Comparison of ENCODE assay signal across 8 mouse cellular contexts in the genomic region with DNA sequence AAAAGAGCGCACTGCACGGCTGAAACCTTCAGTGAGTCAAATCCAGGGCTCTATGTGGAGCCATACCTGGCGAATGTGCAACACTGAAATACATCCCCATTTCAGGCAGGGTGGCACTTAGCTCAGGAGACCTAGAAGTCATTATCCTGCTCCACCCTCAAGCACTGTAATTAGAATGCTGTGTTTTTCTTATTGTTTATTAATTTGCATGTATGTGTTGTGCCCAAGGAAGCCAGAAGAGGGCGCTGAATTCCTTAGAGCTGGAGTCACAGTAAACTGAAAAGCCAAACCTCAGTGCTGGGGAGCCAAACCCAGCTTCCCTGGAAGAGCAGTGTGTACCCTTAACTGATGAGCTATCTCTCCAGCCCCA. TPM values are rescaled to one million over a fixed set of nuclear protein-coding genes. Genes with fewer than 3 reads are reported as not detected.
DNase-seq lines count a peak whose midpoint lies in the region; ATAC-seq and TF ChIP-seq lines count a peak whose summit lies in the region.

No protein-coding gene starts in this region.

- TF ChIP-seq EP300 in MEL (IDR thresholded peaks at IDR 0.05; ENCODE audit: low read depth in 1 of 2, low read length in 2 of 2) = no peak
- TF ChIP-seq EP300 in lung, postnatal 0 days (IDR thresholded peaks at IDR 0.05) = no peak

- H3K4me1 ChIP-seq in MEL (ENCODE audit: control insufficient read depth in 1 of 2, insufficient read depth in 2 of 2, low read length in 2 of 2) = peaks cover 8 to 33% of the 10 kb centered on the region in 2 experiments
- H3K4me1 ChIP-seq in forebrain, embryonic 12.5 days = peaks cover 16% of the 10 kb centered on the region
- H3K4me1 ChIP-seq in hindbrain, embryonic 12.5 days = peaks cover 24% of the 10 kb centered on the region
- peaks cover 8% of the 10 kb centered on the region; the same call in 1 of the 2 replicates for H3K4me1 ChIP-seq in lung, postnatal 0 days (ENCODE audit: insufficient read depth, low read depth, low read length)

- H3K36me3 ChIP-seq in MEL (ENCODE audit: control insufficient read depth in 1 of 2, insufficient read depth in 2 of 2, low read length in 2 of 2) = peaks cover 0 to 28% of the 10 kb centered on the region in 2 experiments; a peak in 2 of 4 replicates
- peaks cover 11% of the 10 kb centered on the region for H3K36me3 ChIP-seq in forebrain, embryonic 12.5 days (replicated peaks)
- H3K36me3 ChIP-seq in hindbrain, embryonic 12.5 days = peaks cover 11% of the 10 kb centered on the region
- H3K36me3 ChIP-seq in lung, postnatal 0 days (ENCODE audit: insufficient read depth, low read length) = peaks cover 13% of the 10 kb centered on the region

- H3K4me2 ChIP-seq in forebrain, embryonic 12.5 days = peak overlapping the region; percentile 58
- H3K4me2 ChIP-seq in hindbrain, embryonic 12.5 days (replicated peaks) = peak overlapping the region; percentile 94
- peak overlapping the region; percentile 57 for H3K4me2 ChIP-seq in lung, postnatal 0 days (replicated peaks; ENCODE audit: low read depth, low read length)

- TF ChIP-seq POLR2A in MEL (IDR thresholded peaks at IDR 0.05; ENCODE audit: control insufficient read depth in 1 of 2, insufficient read depth in 1 of 2, low read depth in 1 of 2, low read length in 2 of 2, poor library complexity in 1 of 2) = no peak

- TF ChIP-seq CTCF in MEL (IDR thresholded peaks at IDR 0.05 in 2 of 3, conservative IDR thresholded peaks at IDR 0.05 in 1 of 3; ENCODE audit: control insufficient read depth in 1 of 3, insufficient read depth in 1 of 3, low read depth in 2 of 3, low read length in 3 of 3, poor library complexity in 1 of 3, severe bottlenecking in 1 of 3) = peak; percentile 61 to 85 (median 73)
- peak; percentile 83 for TF ChIP-seq CTCF in lung, postnatal 0 days (IDR thresholded peaks at IDR 0.05)

- TF ChIP-seq RAD21 in MEL (IDR thresholded peaks at IDR 0.05; ENCODE audit: low read depth, low read length) = peak; percentile 78

- no peaks in the 10 kb centered on the region for H3K9me3 ChIP-seq in MEL (replicated peaks; ENCODE audit: insufficient read depth, low read length)
- no peaks in the 10 kb centered on the region for H3K9me3 ChIP-seq in forebrain, embryonic 12.5 days
- no peaks in the 10 kb centered on the region for H3K9me3 ChIP-seq in hindbrain, embryonic 12.5 days (replicated peaks)
- H3K9me3 ChIP-seq in lung, postnatal 0 days (ENCODE audit: low read length) = no peaks in the 10 kb centered on the region

- ATAC-seq in forebrain, embryonic 12.5 days (ENCODE audit: low FRiP score) = no peak
- no peak for ATAC-seq in hindbrain, embryonic 12.5 days (ENCODE audit: low FRiP score)
- no peak for ATAC-seq in lung, postnatal 0 days

- H3K4me3 ChIP-seq in MEL (ENCODE audit: control insufficient read depth in 1 of 2, insufficient read depth in 1 of 2, low read depth in 2 of 2, low read length in 2 of 2) = peak overlapping the region; percentile 50 to 62
- peak overlapping the region; percentile 29 for H3K4me3 ChIP-seq in forebrain, embryonic 12.5 days (replicated peaks)
- H3K4me3 ChIP-seq in hindbrain, embryonic 12.5 days = peak overlapping the region; percentile 20
- 0 out of 2 replicates have a peak overlapping the region, but pooled peaks have one; percentile 16 for H3K4me3 ChIP-seq in lung, postnatal 0 days (ENCODE audit: low read depth, low read length)

- peak; percentile 93 for DNase-seq in MEL (ENCODE audit: low read depth, low spot score)
- peak; percentile 77 for DNase-seq in c-Kit-positive CD71-negative TER-119-negative erythroid progenitor cells, embryonic 14.5 days (ENCODE audit: low read depth)
- DNase-seq in layer of hippocampus, postnatal 14 days (ENCODE audit: low spot score in 2 of 2) = peak; percentile 66 to 84
- peak; percentile 80 for DNase-seq in lung, postnatal 0 days (ENCODE audit: low spot score)
- peak; percentile 86 for DNase-seq in retina, embryonic 14.5 days (ENCODE audit: low spot score)
- peak; percentile 51 to 62 for DNase-seq in urinary bladder, postnatal 36 days (ENCODE audit: low spot score in 2 of 2)

- peaks cover 7% of the 10 kb centered on the region for H3K79me2 ChIP-seq in MEL (ENCODE audit: control insufficient read depth, insufficient read depth, low read length, poor library complexity)

- H3K27ac ChIP-seq in MEL (ENCODE audit: control insufficient read depth, low read depth, low read length) = peak overlapping the region; percentile 65
- H3K27ac ChIP-seq in forebrain, embryonic 12.5 days = peak overlapping the region; percentile 69
- H3K27ac ChIP-seq in hindbrain, embryonic 12.5 days = peak overlapping the region; percentile 85
- H3K27ac ChIP-seq in lung, postnatal 0 days (ENCODE audit: low read length) = no peak overlapping the region

- H3K27me3 ChIP-seq in MEL (ENCODE audit: control insufficient read depth in 1 of 2, insufficient read depth in 2 of 2, low read length in 2 of 2) = no peaks in the 10 kb centered on the region
- peaks cover 3% of the 10 kb centered on the region; the same call in 1 of the 2 replicates for H3K27me3 ChIP-seq in forebrain, embryonic 12.5 days
- H3K27me3 ChIP-seq in hindbrain, embryonic 12.5 days = no peaks in the 10 kb centered on the region
- H3K27me3 ChIP-seq in lung, postnatal 0 days (replicated peaks; ENCODE audit: insufficient read depth, low read length) = no peaks in the 10 kb centered on the region

- peak overlapping the region; percentile 50 for H3K9ac ChIP-seq in MEL (ENCODE audit: control insufficient read depth, low read depth, low read length, poor library complexity, severe bottlenecking)
- peak overlapping the region; percentile 22; the same call in 1 of the 2 replicates for H3K9ac ChIP-seq in forebrain, embryonic 12.5 days
- peak overlapping the region; percentile 49 for H3K9ac ChIP-seq in hindbrain, embryonic 12.5 days
- no peak overlapping the region for H3K9ac ChIP-seq in lung, postnatal 0 days (replicated peaks; ENCODE audit: low read depth)

- whole genome bisulfite sequencing in forebrain, embryonic 12.5 days = 8% methylated on average over 4 of the region's 4 CpGs
- 17% methylated on average over 4 of the region's 4 CpGs for WGBS in hindbrain, embryonic 12.5 days
- 10% methylated on average over 4 of the region's 4 CpGs for WGBS in lung, postnatal 0 days

TF ChIP-seq in MEL, 35 proteins besides CTCF, POLR2A, EP300 and RAD21 (continues in another document):
- TF ChIP-seq ETS1 (IDR thresholded peaks at IDR 0.05; ENCODE audit: low read depth, low read length) (peak; percentile 27; the same call in 1 of the 2 replicates), ELF1 (IDR thresholded peaks at IDR 0.05; ENCODE audit: low read depth, low read length) (no peak), TCF12 (IDR thresholded peaks at IDR 0.05; ENCODE audit: low read depth, low read length) (peak; percentile 50), NELFE (IDR thresholded peaks at IDR 0.05; ENCODE audit: low read depth, low read length) (no peak), JUND (IDR thresholded peaks at IDR 0.05; ENCODE audit: low read depth, low read length) (0 out of 2 replicates have a peak, but pooled peaks have one; percentile 39)

RNA-seq across cellular contexts. Expression of a gene that starts 2.5 kb away (rescaled TPM):
- total RNA-seq in MEL (2012; rRNA removed) = 41.5 and 42.4 TPM in 2 replicates
- polyA plus RNA-seq in MEL (2012; ENCODE audit: insufficient read depth in 1 of 2, insufficient read length in 2 of 2, low read depth in 1 of 2, low replicate concordance in 2 of 2, missing spikeins in 1 of 2) = 10 to 100 TPM in 1 of 2 experiments, not detected in 1; 60.4 TPM
- polyA plus RNA-seq in forebrain, embryonic 12.5 days (2016; fragmentation: Nextera tagmentation; extraction: Ambion mirVana) = 86.1 and 90.2 TPM in 2 replicates
- polyA plus RNA-seq in hindbrain, embryonic 12.5 days (2016; fragmentation: Nextera tagmentation; extraction: Ambion mirVana) = 118 TPM in 2 replicates
- total RNA-seq in layer of hippocampus, postnatal 14 days (2021) = 100 to 1,000 TPM; 100 to 103 TPM
- polyA plus RNA-seq in lung, postnatal 0 days (2015; fragmentation: Nextera tagmentation; extraction: Ambion mirVana) = 112 and 113 TPM in 2 replicates

RNA-seq across cellular contexts. Expression of a gene that starts 41.6 kb away (rescaled TPM):
- 23.7 and 24.6 TPM in 2 replicates for total RNA-seq in MEL (2012; rRNA removed)
- 10 to 100 TPM; 65.8 to 66.0 TPM for polyA plus RNA-seq in MEL (2012; ENCODE audit: insufficient read depth in 1 of 2, insufficient read length in 2 of 2, low read depth in 1 of 2, low replicate concordance in 2 of 2, missing spikeins in 1 of 2)
- 13.3 and 14.7 TPM in 2 replicates for polyA plus RNA-seq in forebrain, embryonic 12.5 days (2016; fragmentation: Nextera tagmentation; extraction: Ambion mirVana)
- 21.6 and 25.8 TPM in 2 replicates for polyA plus RNA-seq in hindbrain, embryonic 12.5 days (2016; fragmentation: Nextera tagmentation; extraction: Ambion mirVana)
- total RNA-seq in layer of hippocampus, postnatal 14 days (2021) = 100 to 1,000 TPM; 108 to 110 TPM
- polyA plus RNA-seq in lung, postnatal 0 days (2015; fragmentation: Nextera tagmentation; extraction: Ambion mirVana) = 9.1 and 9.6 TPM in 2 replicates

RNA-seq across cellular contexts. Expression of a gene that starts 48.3 kb away (rescaled TPM):
- total RNA-seq in MEL (2012; rRNA removed) = 0.03 and 0.04 TPM in 2 replicates
- under 1 TPM in 1 of 2 experiments, not detected in 1; 0.46 TPM for polyA plus RNA-seq in MEL (2012; ENCODE audit: insufficient read depth in 1 of 2, insufficient read length in 2 of 2, low read depth in 1 of 2, low replicate concordance in 2 of 2, missing spikeins in 1 of 2)
- 0.73 and 1.1 TPM in 2 replicates for polyA plus RNA-seq in forebrain, embryonic 12.5 days (2016; fragmentation: Nextera tagmentation; extraction: Ambion mirVana)
- polyA plus RNA-seq in hindbrain, embryonic 12.5 days (2016; fragmentation: Nextera tagmentation; extraction: Ambion mirVana) = 1.7 and 2.0 TPM in 2 replicates
- 100 to 1,000 TPM; 719 to 736 TPM for total RNA-seq in layer of hippocampus, postnatal 14 days (2021)
- 0.04 and 0.32 TPM in 2 replicates for polyA plus RNA-seq in lung, postnatal 0 days (2015; fragmentation: Nextera tagmentation; extraction: Ambion mirVana)

RNA-seq across cellular contexts. Expression of a gene that starts 53.4 kb away (rescaled TPM):
- 49.7 and 57.2 TPM in 2 replicates for total RNA-seq in MEL (2012; rRNA removed)
- polyA plus RNA-seq in MEL (2012; ENCODE audit: insufficient read depth in 1 of 2, insufficient read length in 2 of 2, low read depth in 1 of 2, low replicate concordance in 2 of 2, missing spikeins in 1 of 2) = 10 to 100 TPM in 1 of 2 experiments, not detected in 1; 63.1 TPM
- 139 and 158 TPM in 2 replicates for polyA plus RNA-seq in forebrain, embryonic 12.5 days (2016; fragmentation: Nextera tagmentation; extraction: Ambion mirVana)
- polyA plus RNA-seq in hindbrain, embryonic 12.5 days (2016; fragmentation: Nextera tagmentation; extraction: Ambion mirVana) = 141 and 148 TPM in 2 replicates
- total RNA-seq in layer of hippocampus, postnatal 14 days (2021) = 10 to 100 TPM; 62.7 to 65.4 TPM
- polyA plus RNA-seq in lung, postnatal 0 days (2015; fragmentation: Nextera tagmentation; extraction: Ambion mirVana) = 99.5 and 110 TPM in 2 replicates

RNA-seq across cellular contexts. Expression of a gene that starts 57.0 kb away (rescaled TPM):
- 0.75 and 1.1 TPM in 2 replicates for total RNA-seq in MEL (2012; rRNA removed)
- 1 to 10 TPM in 1 of 2 experiments, not detected in 1; 1.3 TPM for polyA plus RNA-seq in MEL (2012; ENCODE audit: insufficient read depth in 1 of 2, insufficient read length in 2 of 2, low read depth in 1 of 2, low replicate concordance in 2 of 2, missing spikeins in 1 of 2)
- 0.86 and 2.2 TPM in 2 replicates for polyA plus RNA-seq in forebrain, embryonic 12.5 days (2016; fragmentation: Nextera tagmentation; extraction: Ambion mirVana)
- polyA plus RNA-seq in hindbrain, embryonic 12.5 days (2016; fragmentation: Nextera tagmentation; extraction: Ambion mirVana) = 1.2 and 2.2 TPM in 2 replicates
- total RNA-seq in layer of hippocampus, postnatal 14 days (2021) = 1 to 10 TPM; 4.6 to 5.9 TPM
- polyA plus RNA-seq in lung, postnatal 0 days (2015; fragmentation: Nextera tagmentation; extraction: Ambion mirVana) = 1.0 and 1.1 TPM in 2 replicates
